Mouse (Mus musculus) spleen, postnatal 36 days (tissue): ENCODE data around the gene Dbh.
A peak's percentile ranks its signal among the peaks of the same experiment; 100 is the strongest.

Experiments used
- DNase-seq, 2 experiments: peaks; one replicate each; pipeline ENCODE4 v3.0.0; 2022; ENCODE audit warnings: low spot score in 2 of 2, mixed read lengths in 1 of 2

The Dbh gene

GRCm38 (mm10) chr2:27163851-27164250 lies 1.2 kb upstream of the Dbh start:
- DNase-seq = no peak

DNA sequence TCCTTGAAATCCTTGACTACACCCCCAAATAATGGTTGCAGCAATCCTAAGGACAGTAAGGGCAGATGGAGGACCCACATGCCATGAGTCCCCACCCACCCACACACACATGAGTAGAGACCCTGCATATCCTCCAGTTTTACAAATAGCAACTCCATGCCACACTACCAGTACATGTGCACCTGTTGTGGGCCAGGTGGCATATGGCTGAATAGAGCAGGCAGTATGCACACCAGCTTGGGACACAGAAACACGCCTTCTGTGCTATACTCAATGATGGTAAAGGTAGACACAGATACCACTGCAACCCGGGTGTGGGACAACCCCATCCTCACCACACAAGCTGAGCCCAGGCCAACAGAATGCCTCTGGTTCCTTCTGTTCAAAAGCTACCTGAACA lies 1.0 kb downstream of the Dbh start:
- no peak for DNase-seq

DNA sequence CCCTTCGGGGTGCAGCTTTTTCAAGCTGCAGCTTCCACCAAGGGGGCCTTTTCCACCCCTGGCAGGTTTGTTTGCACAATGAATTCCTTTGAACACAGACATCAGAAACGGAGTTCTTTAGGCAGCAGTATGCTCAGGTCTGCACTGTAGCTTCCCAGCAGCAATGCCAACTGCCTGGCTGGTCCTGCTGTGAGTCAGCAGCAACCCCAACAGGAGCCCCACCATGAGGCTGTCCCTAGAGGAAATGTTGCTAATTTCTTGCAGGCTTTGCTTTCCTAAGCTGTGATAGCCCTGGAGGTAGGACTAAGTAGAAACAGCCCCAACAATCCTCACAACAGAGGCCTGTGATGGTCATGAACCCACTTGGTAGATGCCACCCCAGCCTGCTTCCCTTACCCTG lies 2.0 kb downstream of the Dbh start:
- DNase-seq = no peak

DNA sequence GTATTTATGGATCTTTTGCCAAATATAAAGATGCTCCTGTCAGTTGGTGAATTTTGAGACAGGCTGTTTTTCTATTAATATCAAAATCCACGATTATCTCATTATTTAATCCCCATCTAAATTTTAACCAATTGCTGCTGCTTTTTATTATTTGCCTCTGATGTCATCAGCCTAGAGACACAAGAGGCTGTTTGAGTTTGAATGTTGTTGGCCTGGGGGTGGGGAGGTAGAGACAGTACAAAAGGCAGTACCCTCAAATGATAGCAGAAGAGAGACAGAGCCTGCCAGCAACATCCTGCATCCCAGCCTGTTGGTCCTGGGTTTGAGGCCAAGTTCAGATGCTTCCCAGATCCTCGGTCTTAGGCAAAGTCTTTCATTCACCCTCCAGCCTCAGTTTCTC lies 9.2 kb downstream of the Dbh start:
- DNase-seq = no peak

- DNase-seq = no peak
Observed at GRCm38 (mm10) chr2:27175696-27176267, 10.7 kb downstream of the Dbh start.

DNA sequence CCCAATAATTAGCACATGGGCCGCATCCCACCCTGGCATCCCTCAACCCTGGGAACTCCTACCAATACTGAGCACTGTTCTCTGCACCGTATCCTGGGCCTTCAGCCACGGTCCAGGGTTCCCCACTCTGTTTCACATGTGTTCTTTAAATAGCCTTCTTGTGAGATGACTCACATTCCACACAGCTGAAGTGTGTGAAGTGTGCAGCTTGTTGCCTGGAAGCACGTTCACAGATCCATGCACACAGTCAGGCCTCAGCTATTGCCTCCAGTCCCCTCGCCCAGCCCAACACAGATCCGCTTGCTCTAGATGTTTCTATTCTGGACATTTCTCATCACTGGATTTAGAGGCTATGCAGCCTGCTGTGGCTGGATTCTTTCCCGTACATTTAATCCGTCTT lies 14.1 kb downstream of the Dbh start:
- no peak for DNase-seq

DNA sequence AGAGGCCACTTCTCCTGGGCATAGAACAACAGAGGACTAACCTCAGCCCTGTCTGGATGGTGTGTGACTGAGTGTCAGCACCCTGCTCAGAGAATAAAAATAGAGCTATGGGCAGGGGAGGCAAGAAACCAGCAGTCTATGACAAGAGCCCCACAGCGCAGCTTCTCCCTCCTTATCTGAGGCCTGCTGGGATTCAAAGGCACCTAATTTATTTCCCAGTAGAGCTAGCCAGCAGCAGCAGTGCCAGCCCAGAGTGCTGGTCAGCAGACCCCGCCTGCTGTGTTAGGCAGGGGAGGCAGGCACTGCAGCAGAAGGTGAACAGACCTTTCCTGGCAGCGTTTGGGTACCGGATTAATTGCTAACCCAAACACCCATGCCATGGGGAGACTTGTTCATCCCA lies 16.9 kb downstream of the Dbh start:
- no peak for DNase-seq

GRCm38 (mm10) chr2:27183734-27184133 lies 18.7 kb downstream of the Dbh start:
- no peak for DNase-seq

GRCm38 (mm10) chr2:27187531-27187930 lies 22.5 kb downstream of the Dbh start:
- DNase-seq = peak; percentile 25 to 47

GRCm38 (mm10) chr2:27189994-27190393 lies 25.0 kb downstream of the Dbh start:
- no peak for DNase-seq

- no peak for DNase-seq
Observed at GRCm38 (mm10) chr2:27198551-27199246, 33.7 kb downstream of the Dbh start.

GRCm38 (mm10) chr2:27200586-27200985 lies 35.6 kb downstream of the Dbh start:
- DNase-seq = no peak

- DNase-seq = no peak
Observed at GRCm38 (mm10) chr2:27205666-27206065, 40.6 kb downstream of the Dbh start.

DNA sequence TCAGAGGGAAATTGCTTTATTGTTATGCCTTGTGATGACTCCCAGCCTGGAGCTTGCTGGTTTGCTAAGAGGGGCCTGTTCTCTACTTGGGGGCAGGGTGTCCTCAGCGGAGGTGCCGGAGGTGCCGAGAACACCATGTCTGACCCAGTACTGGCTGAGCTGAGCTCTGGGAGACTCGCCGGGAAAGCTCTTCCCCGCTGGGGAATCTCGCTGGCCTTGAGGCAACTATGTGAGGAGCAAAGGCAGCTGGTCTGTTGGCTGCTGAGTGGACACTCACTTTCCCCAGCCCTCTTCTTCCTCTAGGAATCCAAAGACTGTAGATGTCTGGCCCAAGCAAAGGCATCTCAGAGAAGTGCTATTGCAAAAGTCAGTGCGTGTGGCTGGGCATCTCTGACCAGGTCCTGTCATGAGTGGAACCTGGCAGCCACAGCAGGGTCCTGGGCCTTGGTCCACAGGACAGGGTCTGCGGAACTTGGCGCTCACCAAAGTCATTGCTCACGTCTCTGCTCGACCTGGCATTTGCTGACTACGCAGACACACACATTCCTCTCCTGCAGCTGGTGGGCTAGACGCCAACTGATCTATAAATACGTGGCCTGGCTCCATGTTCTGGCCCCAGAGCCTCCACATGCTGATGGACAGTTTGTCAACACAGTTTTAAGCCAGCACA lies 41.2 kb downstream of the Dbh start:
- no peak for DNase-seq

GRCm38 (mm10) chr2:27207126-27207525 lies 42.1 kb downstream of the Dbh start:
- no peak for DNase-seq

DNA sequence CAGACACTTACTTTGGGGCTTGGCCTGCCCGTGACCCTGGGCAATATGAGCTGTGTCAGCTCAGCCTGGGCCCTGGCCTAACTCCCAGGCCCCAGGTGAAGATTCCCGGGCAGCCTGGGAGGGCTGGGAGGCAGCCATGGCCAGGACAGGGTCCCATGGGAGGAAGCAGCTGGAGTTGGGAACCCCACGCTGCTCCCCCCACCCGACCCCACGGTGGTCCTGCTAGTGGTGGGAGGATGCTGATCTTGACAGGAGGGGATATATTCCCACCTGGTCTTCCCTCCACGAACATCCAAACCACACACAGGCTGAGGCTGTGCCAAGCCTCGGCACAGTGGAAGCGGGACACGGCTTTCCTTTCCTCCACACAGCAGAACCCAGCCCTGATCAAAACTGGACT lies 44.3 kb downstream of the Dbh start:
- DNase-seq = no peak

- peak in 1 of 2 experiments; percentile 22 for DNase-seq
Observed at GRCm38 (mm10) chr2:27209816-27210215, 44.8 kb downstream of the Dbh start.

DNA sequence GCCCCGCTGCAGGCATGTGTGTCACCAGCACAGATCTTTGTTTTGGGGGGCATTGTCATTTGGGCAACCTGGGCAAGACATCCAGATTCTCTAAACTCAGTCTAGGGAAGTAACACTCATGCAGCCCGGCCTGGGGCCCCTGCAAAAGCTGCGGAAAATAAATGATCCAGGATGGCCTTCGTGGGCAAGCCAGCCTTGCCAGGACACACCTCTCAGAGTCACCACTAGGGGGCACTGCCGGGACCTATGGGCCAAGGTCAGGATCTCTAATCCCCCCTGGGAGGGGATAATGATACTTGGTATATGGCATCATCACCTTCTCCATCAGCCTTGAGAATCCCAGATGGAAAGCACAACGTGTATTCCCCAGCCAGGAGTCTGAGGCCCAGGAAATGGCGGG lies 45.2 kb downstream of the Dbh start:
- DNase-seq = peak; percentile 42 to 48

DNA sequence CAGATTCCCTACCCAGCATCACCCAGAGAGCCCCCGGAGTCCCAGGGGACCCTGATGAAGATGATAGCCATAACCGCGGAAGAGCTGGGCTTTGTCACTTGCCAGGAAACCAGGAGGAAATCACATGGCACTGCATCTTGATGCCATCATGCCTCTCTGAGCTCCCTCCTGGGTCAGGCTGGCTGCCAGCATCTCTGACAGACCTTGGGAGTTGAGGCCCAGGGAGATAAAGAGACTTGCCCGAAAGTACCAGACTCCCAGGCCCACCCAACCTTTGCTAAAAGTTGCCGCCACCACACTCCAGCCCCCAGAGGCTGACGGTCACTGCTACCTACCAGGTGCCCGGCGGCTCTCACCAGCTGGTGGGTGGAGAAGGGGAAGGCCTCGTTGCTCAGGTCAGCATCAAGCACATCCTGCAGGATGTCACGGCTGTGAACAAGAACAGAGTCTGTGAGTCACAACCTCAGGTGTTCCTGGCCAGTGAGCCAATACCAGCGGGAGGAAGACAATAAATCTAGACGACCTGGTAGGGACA lies 45.7 kb downstream of the Dbh start:
- no peak for DNase-seq

DNA sequence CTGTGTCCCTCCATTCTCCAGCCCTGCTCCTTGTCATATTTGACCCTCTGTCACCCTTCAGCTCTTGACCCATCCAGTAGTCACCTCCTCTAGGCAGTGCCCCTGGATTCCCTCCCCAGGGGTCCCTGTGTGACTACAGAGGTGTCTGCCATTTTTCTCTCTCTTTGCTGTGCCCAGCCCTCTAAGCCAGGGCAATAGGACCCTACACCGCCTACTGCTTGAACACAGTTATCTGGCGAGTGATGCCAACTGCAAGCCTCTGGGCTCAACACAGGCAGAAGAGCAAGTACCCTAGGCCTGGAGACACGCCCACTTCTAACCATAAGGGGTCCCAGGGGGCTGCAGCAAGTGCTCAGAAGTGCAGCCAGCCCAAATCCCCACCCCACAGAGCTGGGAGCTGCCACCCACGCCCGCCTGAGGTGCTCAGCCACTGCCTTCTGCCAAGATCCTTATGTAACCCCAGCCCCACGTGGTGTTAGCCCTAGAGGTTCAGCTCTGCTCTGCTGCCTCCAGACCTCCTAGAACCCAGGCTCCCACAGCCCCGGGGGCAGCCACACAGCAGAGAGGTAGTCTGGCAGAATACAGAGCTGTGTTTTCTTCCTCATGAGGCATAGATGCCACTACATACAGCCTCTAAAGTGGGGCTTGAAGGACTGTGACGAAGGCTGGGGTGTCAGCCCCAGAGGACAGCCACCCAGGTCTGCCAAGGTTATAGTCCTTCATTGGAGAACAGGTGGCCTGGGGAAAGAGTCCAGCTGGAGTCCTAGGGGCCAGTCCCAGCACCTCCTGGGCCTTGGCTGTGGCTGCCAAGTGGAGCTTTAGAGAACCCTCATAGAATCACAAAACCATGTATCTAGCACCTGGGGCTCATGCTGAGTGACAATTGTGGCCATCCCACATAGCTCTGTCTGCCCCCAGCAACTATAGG lies 47.2 kb downstream of the Dbh start:
- DNase-seq = peak; percentile 31 to 46

DNA sequence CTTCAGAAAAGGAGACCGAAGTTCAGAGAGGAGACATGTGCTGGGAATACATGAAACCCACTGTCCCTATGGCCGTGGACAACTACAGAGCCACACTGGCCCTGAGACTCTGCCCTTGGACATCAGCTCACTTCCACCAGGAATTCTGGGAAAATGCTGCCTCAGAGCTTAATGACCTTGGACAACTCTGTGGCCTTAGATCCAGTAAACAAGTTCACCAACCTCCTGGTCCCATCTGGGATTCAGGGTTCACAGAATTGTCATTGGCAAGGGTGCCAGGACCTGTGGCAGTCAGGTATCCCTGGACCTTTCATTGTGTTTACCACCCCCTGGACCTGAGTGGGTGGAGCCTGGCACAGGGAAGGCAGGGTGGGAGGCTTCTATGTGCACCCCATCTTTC lies 50.5 kb downstream of the Dbh start:
- no peak for DNase-seq

- DNase-seq = no peak
Observed at GRCm38 (mm10) chr2:27218121-27218544, 53.1 kb downstream of the Dbh start.
